Mouse (Mus musculus): ENCODE data around the gene Cxcl3. TPM values are rescaled to one million over a fixed set of nuclear protein-coding genes. Genes with fewer than 3 reads are reported as not detected.
"Not testable (repeated sequence)": the region's sequence is repeated elsewhere in the genome, so short reads cannot be mapped to it uniquely, and the experiment has no call there.

Cxcl3 gene
- polyA plus RNA-seq, 1 experiment from 2014 or later: not detected

GRCm38 (mm10) chr5:90771369-90771768 lies 14.5 kb upstream of the Cxcl3 start:
- Histone ChIP-seq H3K9me3 (replicated peaks) (no peaks in the 10 kb centered on the region), H3K4me3 (no peak overlapping the region), H3K36me3 (no peaks in the 10 kb centered on the region), H3K27ac (no peak overlapping the region), H3K4me1 (no peaks in the 10 kb centered on the region), H3K27me3 (no peaks in the 10 kb centered on the region), H3K9ac (no peak overlapping the region), H3K4me2 (replicated peaks) (no peak overlapping the region)
- no peak for ATAC-seq (ENCODE audit: low FRiP score)
- WGBS: 80% methylated on average over 3 of the region's 3 CpGs

GRCm38 (mm10) chr5:90771880-90772653 lies 13.8 kb upstream of the Cxcl3 start, which contains the start of gene Pf4:
Gene Pf4 (plus strand): TSS chr5:90772435.
- 89% methylated on average over 16 of the region's 16 CpGs for WGBS
- H3K27ac ChIP-seq: no peak within 1 kb of the TSS

GRCm38 (mm10) chr5:90775562-90775961 lies 10.3 kb upstream of the Cxcl3 start:
- Histone ChIP-seq H3K4me3 (no peak overlapping the region), H3K9ac (no peak overlapping the region), H3K4me2 (replicated peaks) (no peak overlapping the region), H3K36me3 (no peaks in the 10 kb centered on the region), H3K27ac (no peak overlapping the region), H3K27me3 (no peaks in the 10 kb centered on the region), H3K9me3 (replicated peaks) (no peaks in the 10 kb centered on the region), H3K4me1 (no peaks in the 10 kb centered on the region)
- no peak for ATAC-seq (ENCODE audit: low FRiP score)
- 90% methylated on average over 5 of the region's 5 CpGs for WGBS

More at GRCm38 (mm10) chr5:90771880-90772653, 13.8 kb upstream of the Cxcl3 start, which contains the start of gene Pf4:
- H3K4me1 ChIP-seq: no peaks in the 10 kb centered on the region
- no peaks in the 10 kb centered on the region for H3K9me3 ChIP-seq (replicated peaks)
- no peak within 1 kb of the TSS for H3K9ac ChIP-seq
- no peak for ATAC-seq (ENCODE audit: low FRiP score)
- H3K36me3 ChIP-seq: no peaks in the 10 kb centered on the region
- no peak within 1 kb of the TSS for H3K4me2 ChIP-seq (replicated peaks)
- H3K4me3 ChIP-seq: no peak within 1 kb of the TSS
- H3K27me3 ChIP-seq: no peaks in the 10 kb centered on the region

GRCm38 (mm10) chr5:90777621-90778020 lies 8.3 kb upstream of the Cxcl3 start:
- Histone ChIP-seq H3K4me1 (no peaks in the 10 kb centered on the region), H3K9me3 (replicated peaks) (no peaks in the 10 kb centered on the region), H3K36me3 (no peaks in the 10 kb centered on the region), H3K4me2 (replicated peaks) (no peak overlapping the region), H3K4me3 (no peak overlapping the region), H3K27ac (no peak overlapping the region), H3K9ac (no peak overlapping the region), H3K27me3 (no peaks in the 10 kb centered on the region)
- no peak for ATAC-seq (ENCODE audit: low FRiP score)
- 82% methylated on average over 10 of the region's 10 CpGs for WGBS

GRCm38 (mm10) chr5:90778856-90779255 lies 7.0 kb upstream of the Cxcl3 start:
- H3K9ac ChIP-seq: no peak overlapping the region
- no peak for ATAC-seq (ENCODE audit: low FRiP score)
- no peak overlapping the region for H3K27ac ChIP-seq
- H3K4me3 ChIP-seq: no peak overlapping the region
- H3K4me1 ChIP-seq: no peaks in the 10 kb centered on the region
- H3K4me2 ChIP-seq (replicated peaks): no peak overlapping the region
- H3K27me3 ChIP-seq: no peaks in the 10 kb centered on the region
- WGBS: 84% methylated on average over 6 of the region's 6 CpGs
- H3K9me3 ChIP-seq (replicated peaks): no peaks in the 10 kb centered on the region
- H3K36me3 ChIP-seq: no peaks in the 10 kb centered on the region

- Histone ChIP-seq H3K9me3 (replicated peaks) (no peaks in the 10 kb centered on the region), H3K4me1 (peaks cover 4% of the 10 kb centered on the region; the same call in 1 of the 2 replicates), H3K4me2 (replicated peaks) (no peak overlapping the region), H3K27me3 (0 out of 2 replicates have a peak, but pooled peaks cover 2% of the 10 kb centered on the region), H3K9ac (no peak overlapping the region), H3K4me3 (no peak overlapping the region), H3K36me3 (no peaks in the 10 kb centered on the region), H3K27ac (no peak overlapping the region)
- WGBS: 94% methylated on average over 3 of the region's 3 CpGs
- no peak for ATAC-seq (ENCODE audit: low FRiP score)
Observed at GRCm38 (mm10) chr5:90783697-90784096, 2.2 kb upstream of the Cxcl3 start.

GRCm38 (mm10) chr5:90788114-90788513 lies 2.2 kb downstream of the Cxcl3 start:
- no peaks in the 10 kb centered on the region for H3K9me3 ChIP-seq (replicated peaks)
- H3K27ac ChIP-seq: no peak overlapping the region
- no peak overlapping the region for H3K9ac ChIP-seq
- H3K36me3 ChIP-seq: no peaks in the 10 kb centered on the region
- WGBS: 81% methylated on average over 4 of the region's 4 CpGs
- H3K4me1 ChIP-seq: peaks cover 4% of the 10 kb centered on the region; the same call in 1 of the 2 replicates
- no peak overlapping the region for H3K4me3 ChIP-seq
- no peak for ATAC-seq (ENCODE audit: low FRiP score)
- 0 out of 2 replicates have a peak, but pooled peaks cover 2% of the 10 kb centered on the region for H3K27me3 ChIP-seq
- H3K4me2 ChIP-seq (replicated peaks): no peak overlapping the region

GRCm38 (mm10) chr5:90789306-90790073 lies 3.6 kb downstream of the Cxcl3 start:
- Histone ChIP-seq H3K9me3 (replicated peaks) (no peaks in the 10 kb centered on the region), H3K36me3 (no peaks in the 10 kb centered on the region), H3K4me1 (peaks cover 4% of the 10 kb centered on the region; the same call in 1 of the 2 replicates), H3K4me2 (replicated peaks) (no peak overlapping the region), H3K9ac (no peak overlapping the region), H3K27ac (no peak overlapping the region), H3K4me3 (no peak overlapping the region), H3K27me3 (0 out of 2 replicates have a peak, but pooled peaks cover 2% of the 10 kb centered on the region)
- WGBS: 84% methylated on average over 11 of the region's 11 CpGs
- no peak for ATAC-seq (ENCODE audit: low FRiP score)

GRCm38 (mm10) chr5:90790074-90790502 lies 4.2 kb downstream of the Cxcl3 start:
- H3K36me3 ChIP-seq: no peaks in the 10 kb centered on the region
- WGBS: 79% methylated on average over 8 of the region's 8 CpGs

GRCm38 (mm10) chr5:90794195-90794625 lies 8.3 kb downstream of the Cxcl3 start, which contains the start of gene Cxcl15:
Gene Cxcl15 (plus strand): TSS chr5:90794534.
- no peaks in the 10 kb centered on the region for H3K4me1 ChIP-seq

More at GRCm38 (mm10) chr5:90790074-90790502, 4.2 kb downstream of the Cxcl3 start:
- no peak overlapping the region for H3K4me3 ChIP-seq
- H3K9me3 ChIP-seq (replicated peaks): no peaks in the 10 kb centered on the region
- peaks cover 4% of the 10 kb centered on the region; the same call in 1 of the 2 replicates for H3K4me1 ChIP-seq
- 0 out of 2 replicates have a peak, but pooled peaks cover 2% of the 10 kb centered on the region for H3K27me3 ChIP-seq
- no peak overlapping the region for H3K4me2 ChIP-seq (replicated peaks)
- no peak overlapping the region for H3K9ac ChIP-seq
- no peak for ATAC-seq (ENCODE audit: low FRiP score)
- no peak overlapping the region for H3K27ac ChIP-seq

GRCm38 (mm10) chr5:90795392-90795791 lies 9.5 kb downstream of the Cxcl3 start:
- not testable (repeated sequence) for H3K4me2 ChIP-seq (replicated peaks); H3K4me3 ChIP-seq; H3K27ac ChIP-seq; H3K36me3 ChIP-seq; H3K4me1 ChIP-seq; H3K27me3 ChIP-seq; ATAC-seq (ENCODE audit: low FRiP score); H3K9me3 ChIP-seq (replicated peaks); H3K9ac ChIP-seq
- 86% methylated on average over 2 of the region's 2 CpGs for WGBS

More at GRCm38 (mm10) chr5:90794195-90794625, 8.3 kb downstream of the Cxcl3 start, which contains the start of gene Cxcl15:
- Histone ChIP-seq H3K27me3 (no peaks in the 10 kb centered on the region), H3K4me2 (replicated peaks) (no peak within 1 kb of the TSS), H3K9me3 (replicated peaks) (no peaks in the 10 kb centered on the region), H3K36me3 (no peaks in the 10 kb centered on the region), H3K4me3 (no peak within 1 kb of the TSS), H3K9ac (no peak within 1 kb of the TSS), H3K27ac (no peak within 1 kb of the TSS)
- ATAC-seq (ENCODE audit: low FRiP score): no peak
- 73% methylated on average over 5 of the region's 5 CpGs for WGBS

GRCm38 (mm10) chr5:90804574-90804973 lies 18.7 kb downstream of the Cxcl3 start:
- Histone ChIP-seq H3K27me3 (no peaks in the 10 kb centered on the region), H3K4me2 (replicated peaks) (no peak overlapping the region), H3K36me3 (no peaks in the 10 kb centered on the region), H3K27ac (no peak overlapping the region), H3K4me3 (no peak overlapping the region), H3K4me1 (no peaks in the 10 kb centered on the region), H3K9me3 (replicated peaks) (no peaks in the 10 kb centered on the region), H3K9ac (no peak overlapping the region)
- ATAC-seq (ENCODE audit: low FRiP score): no peak
